Mouse (Mus musculus) ES-E14 (cell line): ENCODE results near the gene 5730596B20Rik.

Experiments
- CHD2 ChIP-seq: IDR thresholded peaks from 2 replicates; pipeline ENCODE4 v1.6.1; 2014; ENCODE audit warnings: mild to moderate bottlenecking, low read depth, low read length, inconsistent platforms
- HCFC1 ChIP-seq: IDR thresholded peaks from 2 replicates; pipeline ENCODE4 v1.6.1; 2012; ENCODE audit warnings: low read length, inconsistent platforms, borderline replicate concordance; ENCODE audit not compliant: insufficient read depth
- MAFK ChIP-seq: IDR thresholded peaks from 2 replicates; pipeline ENCODE4 v1.6.1; 2014; ENCODE audit warnings: mild to moderate bottlenecking, low read depth, low read length, inconsistent platforms; ENCODE audit not compliant: insufficient read depth
- ZC3H11A ChIP-seq: IDR thresholded peaks from 2 replicates; pipeline ENCODE4 v1.6.1; 2012; ENCODE audit warnings: low read depth, mild to moderate bottlenecking, inconsistent platforms, low read length, borderline replicate concordance
- ZNF384 ChIP-seq: IDR thresholded peaks from 2 replicates; pipeline ENCODE4 v1.6.1; 2012; ENCODE audit warnings: low read depth, low read length, inconsistent platforms

GRCm38 (mm10) chr6:52175864-52176263 is 1.4 kb upstream of the 5730596B20Rik start:
- TF ChIP-seq MAFK (no peak), CHD2 (no peak), ZC3H11A (no peak), HCFC1 (no peak), ZNF384 (no peak)
